Mouse (Mus musculus) megakaryocyte progenitor cell, adult 5-6 weeks (primary cell): Measurements from ENCODE around the gene Gtf2a1l. TPM values are rescaled to one million over a fixed set of nuclear protein-coding genes. Genes with fewer than 3 reads are reported as not detected.

ENCODE experiments used
- ATAC-seq: replicated peaks from 2 replicates; pipeline ENCODE4 v1.8.0; 2016; ENCODE audit warnings: mild to moderate bottlenecking, moderate TSS enrichment, inconsistent platforms; ENCODE audit not compliant: poor library complexity
- total RNA-seq, 2 experiments: library from RNA; stranded (forward) in 1 of 2; stranded (reverse) in 1 of 2; fragments of 157-497, 149-512 nt in 1 of 2; fragments of 200-1000 nt in 1 of 2; gene quantifications; 2 replicates each; pipeline versions ENCODE4 v1.2.3 to v1.2.4; 2015 to 2017

Gene Gtf2a1l
- total RNA-seq (2015) (not detected in 2 replicates), total RNA-seq (2017) (not detected in 2 replicates)

GRCm38 (mm10) chr17:88668452-88668851 is at the start of gene Gtf2a1l:
Gene Gtf2a1l (plus strand): TSS chr17:88668660.
- ATAC-seq, result peak; percentile 93

- no peak for ATAC-seq
Measured at GRCm38 (mm10) chr17:88620935-88621334, 47.5 kb upstream of the Gtf2a1l start.

DNA sequence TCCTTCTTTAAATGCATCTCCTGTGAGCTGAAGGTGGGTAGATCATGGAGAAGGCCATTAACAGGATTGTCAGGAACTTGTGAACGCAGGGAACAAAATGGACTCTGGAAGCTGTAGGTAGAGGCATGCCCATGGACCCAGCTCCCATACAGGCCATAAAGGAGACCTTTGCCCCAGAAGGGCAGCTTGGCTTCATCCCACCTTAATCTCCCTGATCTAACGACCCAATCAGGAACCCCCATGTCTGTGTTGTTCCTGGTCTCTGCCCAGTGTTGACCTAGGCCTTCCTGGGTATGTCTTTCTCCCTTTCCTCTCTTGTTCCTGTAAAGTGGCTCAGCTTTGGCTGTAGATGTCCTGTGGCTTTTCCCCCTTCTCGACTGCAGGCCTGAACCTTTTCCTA is 47.1 kb upstream of the Gtf2a1l start:
- no peak for ATAC-seq

DNA sequence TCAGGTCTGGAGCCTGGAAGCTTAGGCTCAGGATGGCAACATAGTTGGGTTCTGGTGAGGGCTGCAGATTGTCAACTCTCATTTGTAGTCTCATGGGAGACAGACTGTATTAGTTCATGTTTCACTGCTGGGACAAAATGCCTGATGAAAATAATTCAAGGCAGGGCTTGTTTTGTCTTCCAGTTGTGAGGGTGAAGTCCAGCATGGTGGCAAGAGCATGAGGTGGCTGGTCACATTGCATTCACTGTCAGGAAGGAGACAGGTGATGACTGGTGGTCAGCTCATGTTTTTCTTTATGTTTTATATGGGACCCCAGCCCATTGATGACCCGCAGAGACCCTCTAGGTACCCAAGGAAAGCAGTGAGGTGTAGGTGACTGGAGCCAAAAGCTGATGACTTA is 45.7 kb upstream of the Gtf2a1l start:
- no peak for ATAC-seq

DNA sequence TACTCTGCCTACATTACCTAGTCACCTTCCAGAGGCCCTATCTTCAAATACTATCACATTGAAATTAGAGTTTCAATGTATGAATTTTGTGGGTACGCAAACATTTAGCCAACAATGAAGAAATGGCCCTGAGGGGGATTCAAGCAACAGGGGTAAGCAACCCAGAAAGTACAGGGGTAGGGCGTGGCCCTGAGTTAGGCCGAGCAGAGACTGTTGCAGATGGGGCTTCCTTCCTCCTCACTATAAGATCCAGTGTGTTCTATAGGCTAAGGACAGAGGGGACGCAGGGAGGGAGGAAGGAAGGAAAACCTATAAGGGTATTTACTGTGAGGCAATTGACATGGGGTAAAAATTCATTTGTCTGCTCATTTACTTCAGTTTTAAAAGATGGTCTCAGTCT is 44.1 kb upstream of the Gtf2a1l start:
- no peak for ATAC-seq

DNA sequence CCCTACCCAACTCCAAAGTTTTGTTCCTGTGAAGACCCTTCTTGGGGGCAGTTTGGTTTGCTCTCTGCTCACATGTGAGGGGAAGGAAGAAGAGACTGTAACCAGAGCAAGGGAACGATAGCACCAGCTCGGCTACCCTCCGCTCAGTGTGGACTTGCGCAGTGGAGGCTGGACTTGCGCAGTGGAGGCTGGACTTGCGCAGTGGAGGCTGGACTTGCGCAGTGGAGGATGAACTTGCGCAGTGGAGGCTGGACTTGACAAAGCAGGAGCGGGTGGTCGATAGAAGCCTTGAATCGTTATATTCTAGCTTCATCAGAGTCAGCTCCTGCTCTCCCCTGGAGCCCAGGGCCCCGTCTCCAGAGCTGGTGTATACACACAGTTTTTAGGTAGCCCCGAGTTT is 43.1 kb upstream of the Gtf2a1l start:
- ATAC-seq, result no peak

DNA sequence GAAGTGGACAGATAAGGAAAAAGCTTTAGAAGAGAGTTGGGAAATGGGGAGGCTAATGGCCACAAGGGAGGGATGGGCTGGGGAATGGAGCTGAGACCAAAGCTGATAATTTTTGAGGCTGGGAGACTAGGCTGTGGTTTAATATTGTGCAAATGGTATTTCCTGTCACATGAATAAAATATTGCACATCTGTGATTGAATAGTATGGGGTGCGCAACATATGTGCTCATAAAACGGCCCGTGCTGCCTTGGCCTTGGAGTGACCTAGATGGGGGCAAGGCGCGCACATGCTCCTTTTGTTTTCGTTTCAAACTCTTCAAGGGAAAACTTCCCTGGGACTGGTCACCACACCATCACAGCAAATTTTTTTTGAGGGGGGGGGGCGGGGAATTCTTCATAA is 42.5 kb upstream of the Gtf2a1l start:
- ATAC-seq, result peak; percentile 44

DNA sequence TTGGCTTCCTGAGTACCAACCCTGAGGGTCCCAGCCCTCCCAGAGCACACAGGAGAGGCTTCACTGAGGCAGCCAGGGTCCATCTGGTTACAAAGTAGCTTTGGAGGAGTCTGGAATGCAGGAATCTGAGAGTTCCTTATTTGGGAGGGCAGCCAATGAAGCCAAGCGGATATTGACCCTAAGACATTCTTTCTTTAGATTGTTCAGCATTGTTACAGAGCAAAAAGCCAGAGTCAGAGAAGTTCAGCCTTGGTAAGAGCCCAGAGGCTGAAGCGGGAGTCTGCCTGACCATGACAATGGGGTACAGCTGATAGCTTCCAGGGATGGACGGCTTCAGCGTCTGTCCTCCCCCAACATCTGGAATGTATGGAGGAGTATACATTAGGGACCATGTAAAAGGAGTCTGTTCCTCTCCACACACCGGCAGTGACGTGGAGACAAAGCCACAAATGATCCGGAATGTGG is 42.1 kb upstream of the Gtf2a1l start:
- ATAC-seq, result no peak

DNA sequence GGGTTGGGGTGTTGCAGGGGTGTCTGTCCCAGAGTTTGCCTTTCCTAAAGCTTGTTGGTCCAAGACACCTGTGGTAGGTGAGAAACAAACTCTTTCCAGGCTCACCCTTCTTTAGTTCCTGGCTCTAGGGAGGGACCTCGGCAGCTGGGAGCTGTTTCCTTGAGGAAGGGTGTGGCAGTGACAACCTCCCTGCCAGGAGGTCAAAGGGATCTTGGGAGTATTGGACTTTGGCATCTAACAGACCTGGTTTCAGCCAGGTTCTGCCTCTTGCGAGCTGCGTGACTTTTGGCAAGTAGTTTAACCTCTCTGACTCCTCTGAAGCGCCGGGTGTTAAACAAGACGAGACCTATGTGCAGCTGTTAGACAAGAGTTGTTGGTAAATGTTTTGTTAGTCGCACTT is 41.3 kb upstream of the Gtf2a1l start:
- no peak for ATAC-seq

GRCm38 (mm10) chr17:88628676-88629380 is 39.6 kb upstream of the Gtf2a1l start:
- no peak for ATAC-seq

DNA sequence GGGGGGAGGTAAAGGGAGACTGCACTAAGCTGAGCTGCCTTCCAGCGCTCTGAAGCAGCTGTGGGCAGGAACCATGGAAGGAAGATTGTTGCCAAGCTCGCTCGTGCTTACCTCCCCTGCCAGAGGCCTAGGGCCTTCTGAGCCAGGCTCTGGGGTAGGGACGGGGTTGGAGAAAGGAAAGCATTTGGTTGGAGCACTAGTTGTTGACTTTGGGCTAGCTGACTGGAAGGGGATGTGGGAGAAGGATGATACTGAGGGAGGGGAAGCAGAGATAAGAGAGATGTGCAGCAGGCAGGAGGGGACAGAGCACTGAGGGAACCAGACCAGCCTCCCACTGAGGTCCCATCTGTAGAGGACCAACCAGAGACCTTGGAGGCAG is 39.1 kb upstream of the Gtf2a1l start:
- ATAC-seq, result no peak

DNA sequence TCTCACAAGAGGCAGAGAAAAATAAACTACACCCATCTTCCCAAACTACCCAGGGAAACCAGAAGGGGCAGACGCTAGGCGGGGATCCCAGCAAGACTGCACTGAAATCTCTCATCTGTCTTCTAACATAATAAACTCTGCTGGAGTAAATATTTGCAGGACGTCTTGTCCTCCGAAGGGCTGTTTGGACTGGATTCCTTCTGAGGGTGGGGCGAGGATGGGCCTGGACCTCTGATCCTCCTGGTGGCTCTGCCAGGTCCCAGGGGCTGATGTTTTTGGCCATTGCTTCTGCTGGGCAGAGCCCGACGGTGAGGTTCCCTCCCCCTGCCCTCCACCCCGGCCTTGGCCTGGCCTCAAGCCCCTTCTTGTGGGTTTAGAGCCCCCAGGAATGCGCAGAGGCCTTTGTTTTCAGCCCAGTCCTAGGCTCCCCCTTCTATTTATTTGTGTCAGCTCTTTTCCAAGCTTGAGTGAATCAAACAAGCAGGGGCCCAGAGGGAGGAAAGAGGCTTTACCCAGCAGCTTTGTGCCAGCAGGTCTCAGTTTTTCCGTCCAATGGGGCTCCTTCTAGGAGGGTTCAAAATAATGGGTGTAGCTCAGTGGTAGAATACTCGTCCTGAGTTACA is 38.4 kb upstream of the Gtf2a1l start:
- ATAC-seq, result no peak

DNA sequence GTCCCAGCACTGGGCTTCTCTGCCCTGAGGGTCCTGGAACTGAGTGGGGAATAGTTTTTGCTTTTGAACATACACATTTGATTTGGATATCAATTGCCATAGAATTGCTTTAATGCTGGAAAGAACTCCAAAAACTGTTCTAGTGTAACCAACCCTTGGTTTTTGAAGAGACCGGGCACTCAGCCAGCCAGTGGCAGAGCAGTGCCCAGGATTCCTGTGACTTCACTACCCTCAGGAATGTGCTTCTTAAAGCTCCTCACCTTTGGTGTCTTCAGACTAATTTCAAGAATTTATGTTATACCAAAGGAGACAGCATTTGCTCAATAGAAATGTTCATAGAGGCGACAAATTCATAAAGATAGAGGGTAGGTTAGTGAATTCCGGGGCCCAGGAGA is 37.9 kb upstream of the Gtf2a1l start:
- ATAC-seq, result no peak

- no peak for ATAC-seq
Measured at GRCm38 (mm10) chr17:88632631-88633030, 35.8 kb upstream of the Gtf2a1l start.

GRCm38 (mm10) chr17:88636076-88636475 is 32.4 kb upstream of the Gtf2a1l start:
- no peak for ATAC-seq

- ATAC-seq, result no peak
Measured at GRCm38 (mm10) chr17:88636587-88636986, 31.9 kb upstream of the Gtf2a1l start.

- peak; percentile 96 for ATAC-seq
Measured at GRCm38 (mm10) chr17:88641012-88641411, 27.4 kb upstream of the Gtf2a1l start.

GRCm38 (mm10) chr17:88641836-88642235 is 26.6 kb upstream of the Gtf2a1l start:
- ATAC-seq, result no peak

DNA sequence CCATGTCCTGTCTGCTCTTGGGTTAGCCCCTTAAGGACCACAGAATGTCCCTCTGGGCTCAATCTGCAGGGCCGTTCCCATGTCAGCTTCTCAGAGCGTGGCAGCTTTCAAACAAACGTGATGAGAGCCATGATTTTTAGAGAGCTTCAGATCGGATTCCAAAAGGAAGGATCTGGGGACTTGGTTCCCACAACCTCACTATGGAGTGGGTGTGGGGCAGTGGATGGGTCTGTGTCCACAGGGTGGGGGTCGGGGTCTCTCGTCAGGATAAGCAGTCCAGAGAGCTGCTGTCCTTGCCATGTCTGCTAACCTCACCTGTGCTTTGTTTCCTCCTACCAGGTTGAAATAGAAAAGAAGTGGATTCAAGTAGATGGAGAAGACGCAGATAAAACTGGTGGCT is 23.6 kb upstream of the Gtf2a1l start:
- no peak for ATAC-seq

GRCm38 (mm10) chr17:88645299-88645698 is 23.2 kb upstream of the Gtf2a1l start:
- ATAC-seq, result peak; percentile 44; the same call in 1 of the 2 replicates

DNA sequence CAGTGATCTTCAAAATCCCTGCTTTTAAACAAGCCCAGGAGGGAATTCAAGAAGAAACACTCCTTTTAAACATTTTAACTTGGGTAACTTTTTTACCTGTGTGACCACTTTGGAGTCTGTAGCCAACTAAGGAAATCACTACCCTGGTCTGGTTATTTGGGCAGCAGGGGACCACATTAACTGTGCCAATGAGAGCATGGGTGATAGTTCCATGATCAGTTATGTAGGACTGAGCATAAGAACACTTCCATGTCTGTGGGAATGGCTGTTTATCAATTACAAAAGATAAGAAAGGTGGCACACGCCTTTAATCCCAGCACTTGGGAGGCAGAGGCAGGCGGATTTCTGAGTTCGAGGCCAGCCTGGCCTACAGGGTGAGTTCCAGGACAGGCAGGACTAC is 21.3 kb upstream of the Gtf2a1l start:
- no peak for ATAC-seq

- ATAC-seq, result peak; percentile 89
Measured at GRCm38 (mm10) chr17:88652010-88652409, 16.4 kb upstream of the Gtf2a1l start.
